Mouse (Mus musculus): ENCODE results near the gene Usp3.

Gene Usp3

DNA sequence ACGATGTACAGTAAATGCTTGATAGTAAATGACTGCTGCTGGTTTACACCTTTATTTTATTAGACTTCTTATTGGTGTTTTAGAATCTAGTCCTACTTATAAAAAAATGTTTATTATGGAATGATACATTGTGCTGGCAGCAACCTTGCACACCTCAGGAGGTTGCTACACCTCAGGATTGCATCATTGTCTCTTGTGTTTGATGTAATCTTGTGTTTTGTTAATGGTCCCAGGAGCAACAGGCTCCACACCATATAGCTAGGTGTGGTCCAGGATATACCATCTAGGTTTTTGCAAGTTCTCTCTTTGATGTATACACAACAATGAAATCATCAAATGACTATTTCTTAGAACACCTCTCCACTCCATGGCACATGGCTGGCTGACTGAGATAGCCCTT, 11.0 kb upstream of the Usp3 start:
- no peak for DNase-seq (ENCODE audit: low spot score in 2 of 2)

DNA sequence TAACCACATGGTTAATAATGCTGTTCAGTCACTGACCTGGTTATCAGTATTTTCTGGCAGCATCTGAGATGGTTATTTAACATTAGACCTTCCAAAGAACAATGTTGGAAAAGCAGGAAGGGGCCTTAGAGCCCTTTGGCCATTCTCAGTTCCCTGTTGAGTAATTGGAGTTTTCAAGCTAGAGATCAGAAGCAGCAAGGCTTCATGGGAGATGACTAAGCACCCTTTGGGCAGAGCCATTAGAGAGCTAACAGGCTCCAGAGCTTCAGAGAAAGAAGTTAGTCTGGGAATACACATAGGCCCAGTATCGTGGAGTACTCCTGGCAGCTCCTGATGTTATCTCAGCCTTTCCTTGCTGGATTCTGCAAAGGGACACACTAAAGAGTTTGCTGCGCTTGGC, 8.1 kb upstream of the Usp3 start:
- DNase-seq (ENCODE audit: low spot score in 2 of 2): peak; percentile 6 to 47

DNA sequence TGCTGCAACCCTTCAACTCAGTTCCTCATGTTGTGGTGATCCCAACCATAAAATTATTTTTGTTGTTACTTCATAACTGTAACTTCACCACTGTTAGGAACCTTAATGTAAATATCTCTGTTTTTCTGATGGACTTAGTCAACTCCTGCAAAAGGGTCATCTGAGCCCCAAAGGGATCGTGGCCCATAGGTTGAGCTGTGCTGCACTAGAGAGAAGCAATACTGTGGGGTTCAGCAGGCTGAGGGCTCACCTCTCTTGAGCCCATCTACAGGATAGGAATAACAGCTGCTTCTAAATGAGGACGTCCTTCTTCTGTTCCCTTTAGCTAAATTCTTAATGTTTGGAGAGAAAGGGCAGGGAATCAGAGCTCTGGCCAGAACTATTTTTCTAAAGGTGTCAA, 7.6 kb upstream of the Usp3 start:
- peak; percentile 10 to 51 for DNase-seq (ENCODE audit: low spot score in 2 of 2)

GRCm38 (mm10) chr9:66599577-66599976, 6.6 kb upstream of the Usp3 start:
- DNase-seq (ENCODE audit: low spot score in 2 of 2): peak; percentile 74 to 87

GRCm38 (mm10) chr9:66598636-66599035, 5.7 kb upstream of the Usp3 start:
- DNase-seq (ENCODE audit: low spot score in 2 of 2): peak; percentile 8 to 58

DNA sequence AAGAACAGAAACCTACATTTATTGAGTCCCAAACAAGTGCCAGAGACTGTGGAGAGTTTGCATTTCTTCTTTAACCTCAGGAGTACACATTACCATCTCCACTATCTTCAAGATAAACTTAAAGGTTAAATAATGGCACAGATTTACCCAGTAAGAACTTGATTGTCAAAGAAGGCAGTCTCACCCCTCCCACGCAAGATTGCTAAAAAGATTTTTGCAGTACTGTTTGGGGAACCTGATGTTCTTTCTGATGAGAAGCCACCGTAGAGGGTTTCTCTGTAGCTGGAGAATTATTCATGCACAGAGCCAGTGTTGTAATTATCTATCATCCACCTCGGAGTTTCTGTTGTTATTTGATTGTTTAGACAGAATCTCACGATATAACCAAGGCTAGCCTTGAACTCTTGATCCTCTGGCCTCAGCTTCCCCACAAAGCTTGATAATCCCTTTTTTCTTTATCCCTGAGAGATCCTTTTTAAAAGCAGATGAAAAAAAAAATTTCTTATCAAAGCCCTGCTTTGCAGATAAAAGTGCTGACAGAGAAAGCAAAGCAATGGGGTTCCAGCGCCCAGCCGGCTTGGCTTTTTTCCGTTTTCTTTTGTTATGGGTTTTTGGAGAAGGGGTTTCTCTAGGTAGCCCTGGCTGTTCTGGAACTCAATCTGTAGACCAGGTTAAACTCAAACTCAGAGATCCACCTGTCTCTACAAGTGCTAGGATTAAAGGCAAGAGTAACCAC, 4.7 kb upstream of the Usp3 start:
- DNase-seq (ENCODE audit: low spot score in 2 of 2): peak; percentile 12 to 52

- DNase-seq (ENCODE audit: low spot score in 2 of 2): peak; percentile 12 to 50
Observed at GRCm38 (mm10) chr9:66597076-66597475, 4.1 kb upstream of the Usp3 start.

DNA sequence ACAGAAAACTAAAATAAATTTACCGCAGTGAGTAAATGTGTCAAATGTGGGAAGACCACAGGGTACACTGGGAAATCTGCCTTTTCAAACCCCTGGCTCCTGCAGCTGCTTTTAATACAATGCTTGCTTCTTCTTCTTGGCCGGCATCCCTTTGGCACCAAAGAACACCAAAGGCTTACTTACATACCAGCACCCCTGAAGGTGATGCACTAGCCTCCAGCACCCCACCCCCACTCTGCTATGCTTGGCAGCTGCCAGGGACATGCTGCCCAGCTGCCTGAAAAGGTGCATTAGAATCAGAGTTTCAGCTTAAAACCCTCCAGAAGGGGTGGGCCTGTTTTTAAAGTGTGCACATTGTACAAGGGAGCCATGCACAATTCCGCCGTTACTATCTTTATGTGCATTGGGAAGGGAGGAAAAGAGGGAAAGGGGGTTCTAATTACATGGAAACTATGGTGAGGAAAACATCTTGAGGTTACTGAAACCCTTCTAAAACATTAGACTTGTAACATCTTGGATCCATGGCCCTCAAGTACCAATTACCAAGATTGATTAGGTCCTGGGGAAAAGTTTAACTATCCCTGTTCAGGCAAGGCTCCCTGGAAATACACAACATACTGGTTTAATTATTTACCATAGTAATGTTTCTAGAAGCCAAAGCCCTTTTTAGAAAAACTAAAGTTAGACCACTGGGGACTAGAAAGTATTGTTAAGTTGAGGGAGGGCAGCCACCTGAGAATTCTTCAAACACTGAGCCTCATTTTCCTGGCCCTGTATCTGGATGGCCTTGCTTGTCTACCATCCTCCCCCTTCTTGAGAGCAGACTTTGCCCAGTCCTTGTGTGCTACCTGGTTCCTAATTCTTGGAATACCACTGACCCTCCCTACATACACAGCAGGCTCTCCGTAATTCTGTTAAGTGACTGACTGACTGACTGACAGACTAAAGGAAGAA, 3.1 kb upstream of the Usp3 start:
- peak; percentile 30 to 66 for DNase-seq (ENCODE audit: low spot score in 2 of 2)

DNA sequence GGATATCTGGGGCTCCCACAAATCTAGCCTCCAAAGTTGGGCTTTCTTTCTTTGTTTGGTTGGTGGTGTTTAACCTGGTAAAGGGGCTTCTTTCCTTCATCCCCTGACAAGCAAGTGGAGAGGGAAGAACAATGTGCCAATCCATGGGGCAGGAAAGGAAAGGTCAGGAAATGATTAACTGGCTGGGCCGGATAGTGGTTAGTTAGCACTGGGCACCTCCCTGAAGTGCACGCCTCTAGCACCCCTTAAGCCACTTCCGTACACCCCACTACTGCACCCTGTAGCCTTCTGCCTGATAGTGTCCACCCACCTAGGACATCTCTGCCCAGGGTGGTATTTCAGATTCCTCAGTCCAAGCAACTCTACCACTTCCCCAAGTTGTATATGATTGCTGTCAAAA, 1.1 kb upstream of the Usp3 start:
- peak; percentile 15 to 65 for DNase-seq (ENCODE audit: low spot score in 2 of 2)

DNA sequence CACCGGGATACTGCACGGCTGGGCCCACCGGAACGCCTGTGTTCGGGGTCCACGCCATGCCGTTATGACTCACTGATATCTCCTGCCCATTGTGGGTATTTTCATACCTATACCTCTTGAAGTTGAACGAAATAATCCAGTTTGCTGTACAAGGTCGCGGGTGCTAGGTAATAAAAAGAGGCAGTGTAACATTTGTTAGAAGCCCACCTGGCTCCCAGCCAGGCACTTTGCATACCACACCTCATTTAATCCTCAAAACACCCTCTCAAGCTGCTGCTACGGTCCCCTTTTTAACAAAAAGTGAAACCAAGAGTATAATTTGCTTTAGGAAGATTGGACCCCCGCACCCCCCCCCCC, 649 bp upstream of the Usp3 start:
- no peak for DNase-seq (ENCODE audit: low spot score in 2 of 2)

- DNase-seq (ENCODE audit: low spot score in 2 of 2): peak; percentile 46 to 76
Observed at GRCm38 (mm10) chr9:66591851-66592645, 894 bp downstream of the Usp3 start.

- DNase-seq (ENCODE audit: low spot score in 2 of 2): peak in 1 of 2 experiments; percentile 37
Observed at GRCm38 (mm10) chr9:66590051-66590450, 2.9 kb downstream of the Usp3 start.

DNA sequence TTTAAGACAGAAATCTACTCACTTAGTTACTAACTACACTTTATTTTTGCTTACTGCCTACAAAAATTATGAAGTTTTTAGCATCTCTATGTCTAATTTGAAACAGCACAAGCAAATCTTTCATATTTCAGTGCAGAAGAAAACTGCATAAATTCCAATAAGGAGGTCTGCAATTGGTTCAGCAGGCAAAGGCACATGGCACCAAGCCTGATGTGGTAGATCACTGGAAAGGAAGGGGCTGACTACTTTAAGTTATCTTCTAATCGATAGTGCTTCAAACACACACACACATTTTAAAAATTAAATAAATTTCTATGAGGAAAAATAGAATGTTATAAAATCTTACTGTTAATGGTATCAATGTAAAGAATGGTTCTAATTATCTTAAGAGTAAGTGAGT, 5.9 kb downstream of the Usp3 start:
- DNase-seq (ENCODE audit: low spot score in 2 of 2): no peak

DNA sequence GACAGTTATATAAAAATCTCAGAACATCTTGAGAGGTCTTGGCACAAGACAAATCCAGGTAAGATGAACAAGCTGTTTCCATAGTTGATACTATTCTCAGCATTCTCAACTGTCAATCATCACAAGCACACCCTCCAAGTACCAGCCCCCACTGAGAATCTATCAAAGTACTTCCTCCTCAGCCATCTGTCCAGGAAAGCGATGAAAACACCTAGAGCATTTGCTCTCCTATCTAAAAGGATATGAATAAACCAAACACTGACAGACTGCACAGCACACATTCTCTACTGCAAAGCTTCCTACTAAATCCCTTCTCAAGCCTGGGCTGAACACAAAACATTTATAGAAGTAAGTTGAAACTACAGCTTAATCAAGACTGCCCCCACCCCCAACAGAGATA, 6.4 kb downstream of the Usp3 start:
- no peak for DNase-seq (ENCODE audit: low spot score in 2 of 2)

DNA sequence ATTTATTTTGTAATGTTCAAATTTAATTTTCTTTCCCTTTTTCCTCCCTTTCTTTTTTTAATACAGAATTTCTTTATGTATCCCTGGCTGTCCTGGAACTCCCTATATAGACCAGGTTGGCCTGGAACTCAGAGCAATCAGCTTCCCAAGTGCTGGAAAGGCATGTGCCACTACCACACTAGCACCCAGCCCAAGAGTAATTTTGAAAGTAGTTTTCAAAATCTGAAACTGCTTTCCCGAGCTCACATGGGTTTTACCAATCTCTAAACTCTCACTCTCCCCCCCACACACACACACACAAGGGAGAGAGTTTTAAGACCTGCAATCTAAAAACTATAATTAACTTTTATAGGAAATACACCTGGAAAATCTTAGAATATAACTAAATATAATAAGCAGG, 7.8 kb downstream of the Usp3 start:
- DNase-seq (ENCODE audit: low spot score in 2 of 2): no peak

- DNase-seq (ENCODE audit: low spot score in 2 of 2): no peak
Observed at GRCm38 (mm10) chr9:66584176-66584575, 8.8 kb downstream of the Usp3 start.

DNA sequence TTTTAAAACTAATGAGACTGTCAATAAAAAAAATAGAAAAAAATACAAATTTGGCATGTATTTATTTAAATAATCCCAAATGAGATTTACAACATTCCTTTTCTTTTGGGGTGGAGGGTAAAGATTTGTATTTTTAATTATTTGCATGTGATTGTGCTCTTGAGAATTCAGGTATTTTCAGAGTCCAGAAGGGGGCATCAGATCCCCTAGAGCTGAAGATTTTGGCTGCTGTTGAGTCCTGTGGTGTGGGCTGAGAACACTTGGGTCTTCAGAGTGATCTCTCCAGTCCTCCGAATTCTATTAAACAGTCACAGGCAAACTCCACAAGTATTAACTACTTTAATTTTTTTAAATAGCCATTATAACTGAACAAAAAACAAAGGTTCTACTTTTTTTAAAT, 9.7 kb downstream of the Usp3 start:
- DNase-seq (ENCODE audit: low spot score in 2 of 2): no peak

GRCm38 (mm10) chr9:66581694-66582093, 11.2 kb downstream of the Usp3 start:
- DNase-seq (ENCODE audit: low spot score in 2 of 2): no peak

GRCm38 (mm10) chr9:66580722-66581121, 12.2 kb downstream of the Usp3 start:
- DNase-seq (ENCODE audit: low spot score in 2 of 2): no peak

GRCm38 (mm10) chr9:66575878-66576238, 17.1 kb downstream of the Usp3 start:
- DNase-seq (ENCODE audit: low spot score in 2 of 2): no peak

DNA sequence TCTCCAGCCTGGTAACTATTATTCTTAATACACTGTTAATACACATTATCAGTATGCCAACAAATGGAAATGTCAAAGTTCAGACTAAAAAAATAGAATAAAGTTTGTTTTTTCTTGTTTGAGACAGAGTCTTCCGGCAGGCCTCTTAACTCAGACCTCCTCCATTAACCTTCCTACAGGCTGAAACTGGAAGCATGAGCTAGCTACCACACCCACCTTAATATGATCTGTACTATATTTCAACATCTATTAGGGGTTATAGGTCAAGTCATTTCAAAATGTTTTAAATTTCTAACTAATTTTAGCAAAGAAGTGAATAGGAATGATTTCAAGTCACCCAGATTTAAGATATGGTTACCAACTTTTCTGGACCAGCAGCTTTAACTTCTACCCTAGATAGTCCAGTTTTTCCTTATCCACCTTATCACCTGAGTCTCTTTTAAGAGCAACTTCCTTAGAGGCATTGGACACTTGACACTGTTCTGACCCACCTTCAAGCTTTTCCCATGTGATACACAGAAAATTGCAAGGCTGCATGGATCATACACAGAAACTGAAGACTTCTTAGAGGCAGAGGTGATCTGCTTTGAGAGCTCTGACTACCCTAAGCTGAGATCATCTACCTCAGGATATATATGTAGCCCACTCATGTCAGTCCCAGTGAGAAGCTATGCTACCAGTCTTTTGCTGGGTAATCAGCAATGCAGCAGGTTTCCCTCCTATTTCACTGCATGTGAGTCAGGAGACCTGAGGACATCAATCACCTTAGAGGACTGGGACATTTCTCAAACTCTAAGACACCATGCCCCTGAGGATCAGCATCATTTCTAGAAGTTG, 17.7 kb downstream of the Usp3 start:
- no peak for DNase-seq (ENCODE audit: low spot score in 2 of 2)

All from spleen, postnatal 4 days (tissue).